Mouse (Mus musculus) retina, embryonic 14.5 days (tissue): ENCODE results near the gene Rpn2.

Experiments used
- DNase-seq: peaks from one replicate; pipeline ENCODE4 v3.0.0-alpha.2; 2015; ENCODE audit warnings: low spot score

The Rpn2 gene

GRCm38 (mm10) chr2:157278717-157279415 lies at the start of gene Rpn2:
TSS of gene Rpn2 (plus strand) at chr2:157279017.
- DNase-seq, result peak; percentile 97

GRCm38 (mm10) chr2:157235946-157236345 lies 42.9 kb upstream of the Rpn2 start:
- no peak for DNase-seq

GRCm38 (mm10) chr2:157245001-157245400 lies 33.8 kb upstream of the Rpn2 start:
- DNase-seq, result no peak

- peak; percentile 11 for DNase-seq
Measured at GRCm38 (mm10) chr2:157245603-157246002, 33.2 kb upstream of the Rpn2 start.

GRCm38 (mm10) chr2:157248111-157248510 lies 30.7 kb upstream of the Rpn2 start:
- no peak for DNase-seq

GRCm38 (mm10) chr2:157259720-157260119 lies 19.1 kb upstream of the Rpn2 start:
- peak; percentile 77 for DNase-seq

GRCm38 (mm10) chr2:157261930-157262329 lies 16.9 kb upstream of the Rpn2 start:
- no peak for DNase-seq

GRCm38 (mm10) chr2:157262506-157262905 lies 16.3 kb upstream of the Rpn2 start:
- no peak for DNase-seq

- no peak for DNase-seq
Measured at GRCm38 (mm10) chr2:157263101-157263500, 15.7 kb upstream of the Rpn2 start.

GRCm38 (mm10) chr2:157263832-157264231 lies 15.0 kb upstream of the Rpn2 start:
- DNase-seq, result no peak

GRCm38 (mm10) chr2:157279416-157279800 lies 591 bp downstream of the Rpn2 start, which contains the start of gene Mroh8:
TSS of gene Mroh8 (minus strand) at chr2:157279549.
- DNase-seq, result no peak

- DNase-seq, result no peak
Measured at GRCm38 (mm10) chr2:157283321-157283720, 4.5 kb downstream of the Rpn2 start.

- peak; percentile 77 for DNase-seq
Measured at GRCm38 (mm10) chr2:157287542-157287941, 8.7 kb downstream of the Rpn2 start.

- DNase-seq, result no peak
Measured at GRCm38 (mm10) chr2:157288996-157289395, 10.2 kb downstream of the Rpn2 start.

- DNase-seq, result peak; percentile 87
Measured at GRCm38 (mm10) chr2:157292093-157292492, 13.3 kb downstream of the Rpn2 start.

GRCm38 (mm10) chr2:157296105-157296689 lies 17.4 kb downstream of the Rpn2 start:
- no peak for DNase-seq

- DNase-seq, result no peak
Measured at GRCm38 (mm10) chr2:157300051-157300450, 21.2 kb downstream of the Rpn2 start.

- no peak for DNase-seq
Measured at GRCm38 (mm10) chr2:157303096-157303495, 24.3 kb downstream of the Rpn2 start.

GRCm38 (mm10) chr2:157306091-157307032 lies 27.5 kb downstream of the Rpn2 start:
- DNase-seq, result no peak

GRCm38 (mm10) chr2:157307715-157308265 lies 29.0 kb downstream of the Rpn2 start:
- DNase-seq, result no peak

- DNase-seq, result no peak
Measured at GRCm38 (mm10) chr2:157308273-157308917, 29.6 kb downstream of the Rpn2 start.

GRCm38 (mm10) chr2:157309611-157310010 lies 30.8 kb downstream of the Rpn2 start:
- no peak for DNase-seq
